Mouse (Mus musculus): Measurements from ENCODE around the gene Gbp8. TPM values are rescaled to one million over a fixed set of nuclear protein-coding genes. Genes with fewer than 3 reads are reported as not detected.

Gbp8 gene
- polyA plus RNA-seq, 1 experiment from 2014 or later: 0.37 TPM

- Histone ChIP-seq H3K4me2 (ENCODE audit: low read depth) (no peak overlapping the region), H3K4me3 (ENCODE audit: low read depth, low read length) (no peak overlapping the region), H3K9ac (ENCODE audit: low read length) (no peak overlapping the region), H3K27ac (ENCODE audit: low read depth, low read length) (no peak overlapping the region), H3K27me3 (ENCODE audit: control insufficient read depth, insufficient read depth, low read length) (no peaks in the 10 kb centered on the region), H3K4me1 (ENCODE audit: control insufficient read depth, insufficient read depth, low read length) (no peaks in the 10 kb centered on the region), H3K36me3 (ENCODE audit: control insufficient read depth, insufficient read depth, low read length) (no peaks in the 10 kb centered on the region), H3K9me3 (ENCODE audit: control insufficient read depth, low read length) (no peaks in the 10 kb centered on the region)
- ATAC-seq (ENCODE audit: insufficient read depth, low FRiP score, low TSS enrichment) (no peak), DNase-seq (ENCODE audit: low spot score) (no peak)
- WGBS: 82% methylated on average over 4 of the region's 4 CpGs
These were observed 127.8 kb downstream of the Gbp8 start for GRCm38 (mm10) chr5:105011570-105011969.

GRCm38 (mm10) chr5:105010376-105010775 lies 129.0 kb downstream of the Gbp8 start:
- DNase-seq (ENCODE audit: low spot score) (no peak), ATAC-seq (ENCODE audit: insufficient read depth, low FRiP score, low TSS enrichment) (no peak)
- Histone ChIP-seq H3K4me2 (ENCODE audit: low read depth) (no peak overlapping the region), H3K27me3 (ENCODE audit: control insufficient read depth, insufficient read depth, low read length) (no peaks in the 10 kb centered on the region), H3K4me3 (ENCODE audit: low read depth, low read length) (no peak overlapping the region), H3K36me3 (ENCODE audit: control insufficient read depth, insufficient read depth, low read length) (no peaks in the 10 kb centered on the region), H3K9me3 (ENCODE audit: control insufficient read depth, low read length) (no peaks in the 10 kb centered on the region), H3K27ac (ENCODE audit: low read depth, low read length) (no peak overlapping the region), H3K4me1 (ENCODE audit: control insufficient read depth, insufficient read depth, low read length) (no peaks in the 10 kb centered on the region), H3K9ac (ENCODE audit: low read length) (no peak overlapping the region)

- no peaks in the 10 kb centered on the region for H3K9me3 ChIP-seq (ENCODE audit: control insufficient read depth, low read length)
- H3K4me3 ChIP-seq (ENCODE audit: low read depth, low read length): no peak overlapping the region
- no peaks in the 10 kb centered on the region for H3K36me3 ChIP-seq (ENCODE audit: control insufficient read depth, insufficient read depth, low read length)
- H3K27ac ChIP-seq (ENCODE audit: low read depth, low read length): no peak overlapping the region
- WGBS: 81% methylated on average over 2 of the region's 2 CpGs
- no peak for DNase-seq (ENCODE audit: low spot score)
- no peak for ATAC-seq (ENCODE audit: insufficient read depth, low FRiP score, low TSS enrichment)
- no peak overlapping the region for H3K4me2 ChIP-seq (ENCODE audit: low read depth)
- H3K4me1 ChIP-seq (ENCODE audit: control insufficient read depth, insufficient read depth, low read length): no peaks in the 10 kb centered on the region
- H3K9ac ChIP-seq (ENCODE audit: low read length): no peak overlapping the region
- H3K27me3 ChIP-seq (ENCODE audit: control insufficient read depth, insufficient read depth, low read length): no peaks in the 10 kb centered on the region
These were observed 149.9 kb downstream of the Gbp8 start for GRCm38 (mm10) chr5:104989411-104989810.

- H3K4me1 ChIP-seq (ENCODE audit: control insufficient read depth, insufficient read depth, low read length): no peaks in the 10 kb centered on the region
- ATAC-seq (ENCODE audit: insufficient read depth, low FRiP score, low TSS enrichment) (no peak), DNase-seq (ENCODE audit: low spot score) (no peak)
- H3K9ac ChIP-seq (ENCODE audit: low read length): no peak overlapping the region
- H3K36me3 ChIP-seq (ENCODE audit: control insufficient read depth, insufficient read depth, low read length): no peaks in the 10 kb centered on the region
- H3K4me3 ChIP-seq (ENCODE audit: low read depth, low read length): no peak overlapping the region
- 66% methylated on average over 2 of the region's 2 CpGs for WGBS
- no peaks in the 10 kb centered on the region for H3K27me3 ChIP-seq (ENCODE audit: control insufficient read depth, insufficient read depth, low read length)
- H3K9me3 ChIP-seq (ENCODE audit: control insufficient read depth, low read length): no peaks in the 10 kb centered on the region
- H3K4me2 ChIP-seq (ENCODE audit: low read depth): no peak overlapping the region
- H3K27ac ChIP-seq (ENCODE audit: low read depth, low read length): no peak overlapping the region
These were observed 151.3 kb downstream of the Gbp8 start for GRCm38 (mm10) chr5:104988000-104988399.

GRCm38 (mm10) chr5:104986706-104987105 lies 152.6 kb downstream of the Gbp8 start:
- WGBS: 59% methylated on average over 1 of the region's 1 CpGs
- no peaks in the 10 kb centered on the region for H3K4me1 ChIP-seq (ENCODE audit: control insufficient read depth, insufficient read depth, low read length)
- H3K4me3 ChIP-seq (ENCODE audit: low read depth, low read length): no peak overlapping the region
- no peak overlapping the region for H3K9ac ChIP-seq (ENCODE audit: low read length)
- no peaks in the 10 kb centered on the region for H3K9me3 ChIP-seq (ENCODE audit: control insufficient read depth, low read length)
- no peak overlapping the region for H3K4me2 ChIP-seq (ENCODE audit: low read depth)
- no peaks in the 10 kb centered on the region for H3K36me3 ChIP-seq (ENCODE audit: control insufficient read depth, insufficient read depth, low read length)
- no peak overlapping the region for H3K27ac ChIP-seq (ENCODE audit: low read depth, low read length)
- no peaks in the 10 kb centered on the region for H3K27me3 ChIP-seq (ENCODE audit: control insufficient read depth, insufficient read depth, low read length)
- DNase-seq (ENCODE audit: low spot score) (no peak), ATAC-seq (ENCODE audit: insufficient read depth, low FRiP score, low TSS enrichment) (no peak)

GRCm38 (mm10) chr5:104982535-104982934 lies 156.8 kb downstream of the Gbp8 start, which contains the start of gene Abcg3:
Gene Abcg3 (minus strand): TSS chr5:104982718.
- WGBS: 25% methylated on average over 12 of the region's 12 CpGs
- H3K9ac ChIP-seq (ENCODE audit: low read length): no peak within 1 kb of the TSS
- H3K9me3 ChIP-seq (ENCODE audit: control insufficient read depth, low read length): no peaks in the 10 kb centered on the region
- H3K4me1 ChIP-seq (ENCODE audit: control insufficient read depth, insufficient read depth, low read length): no peaks in the 10 kb centered on the region
- no peaks in the 10 kb centered on the region for H3K27me3 ChIP-seq (ENCODE audit: control insufficient read depth, insufficient read depth, low read length)
- ATAC-seq (ENCODE audit: insufficient read depth, low FRiP score, low TSS enrichment) (no peak), DNase-seq (ENCODE audit: low spot score) (no peak)
- no peaks in the 10 kb centered on the region for H3K36me3 ChIP-seq (ENCODE audit: control insufficient read depth, insufficient read depth, low read length)
- H3K4me2 ChIP-seq (ENCODE audit: low read depth): no peak within 1 kb of the TSS
- H3K27ac ChIP-seq (ENCODE audit: low read depth, low read length): no peak within 1 kb of the TSS
- H3K4me3 ChIP-seq (ENCODE audit: low read depth, low read length): no peak within 1 kb of the TSS

- Histone ChIP-seq H3K4me1 (ENCODE audit: control insufficient read depth, insufficient read depth, low read length) (no peaks in the 10 kb centered on the region), H3K36me3 (ENCODE audit: control insufficient read depth, insufficient read depth, low read length) (no peaks in the 10 kb centered on the region), H3K27ac (ENCODE audit: low read depth, low read length) (no peak overlapping the region), H3K4me2 (ENCODE audit: low read depth) (no peak overlapping the region), H3K4me3 (ENCODE audit: low read depth, low read length) (no peak overlapping the region), H3K9ac (ENCODE audit: low read length) (no peak overlapping the region), H3K9me3 (ENCODE audit: control insufficient read depth, low read length) (no peaks in the 10 kb centered on the region), H3K27me3 (ENCODE audit: control insufficient read depth, insufficient read depth, low read length) (no peaks in the 10 kb centered on the region)
- ATAC-seq (ENCODE audit: insufficient read depth, low FRiP score, low TSS enrichment) (no peak), DNase-seq (ENCODE audit: low spot score) (no peak)
- 70% methylated on average over 2 of the region's 2 CpGs for WGBS
These were observed 160.3 kb downstream of the Gbp8 start for GRCm38 (mm10) chr5:104979040-104979513.

Other genes starting within 250 kb of the Gbp8 start
- 0.50 and 0.68 TPM in 2 replicates for gene Abcg3, start 156.8 kb downstream of the Gbp8 start, polyA plus RNA-seq (2014; fragmentation: Nextera tagmentation; extraction: Ambion mirVana)
- 0.53 and 0.95 TPM in 2 replicates for gene Gbp9, start within 50 bp of the Gbp8 start, polyA plus RNA-seq (2014; fragmentation: Nextera tagmentation; extraction: Ambion mirVana)
- gene Gbp4, start within 50 bp of the Gbp8 start, polyA plus RNA-seq (2014; fragmentation: Nextera tagmentation; extraction: Ambion mirVana): 0.07 and 0.68 TPM in 2 replicates
- 0.12 and 0.32 TPM in 2 replicates for gene Gbp10, start 100.0 kb upstream of the Gbp8 start, polyA plus RNA-seq (2014; fragmentation: Nextera tagmentation; extraction: Ambion mirVana)
- 0.36 TPM in 1 of 2 replicates, not detected in the other for gene Gm43302, start 154.2 kb upstream of the Gbp8 start, polyA plus RNA-seq (2014; fragmentation: Nextera tagmentation; extraction: Ambion mirVana)
- 0.15 and 0.16 TPM in 2 replicates for gene Gbp6, start 154.2 kb upstream of the Gbp8 start, polyA plus RNA-seq (2014; fragmentation: Nextera tagmentation; extraction: Ambion mirVana)